Mouse (Mus musculus) liver, adult 2 months (tissue): ENCODE results near the gene Apobec1. TPM values are rescaled to one million over a fixed set of nuclear protein-coding genes. Genes with fewer than 3 reads are reported as not detected.

Experiments used
- DNase-seq: peaks from one replicate; pipeline ENCODE4 v3.0.0-alpha.2; 2011; ENCODE audit warnings: low read depth, low spot score; ENCODE audit errors: extremely low read depth
- H3K27ac ChIP-seq: fragments of 200-500 bp; replicated peaks from 2 replicates; pipeline ENCODE4 v1.5.1; 2012; ENCODE audit warnings: low read depth, mild to moderate bottlenecking, control low read depth, inconsistent platforms, low read length; ENCODE audit not compliant: insufficient read depth
- H3K27me3 ChIP-seq: fragments of 200-500 bp; 2 replicates; pipeline ENCODE4 v1.6.1; 2012; ENCODE audit warnings: mild to moderate bottlenecking, moderate library complexity, low read length, inconsistent platforms; ENCODE audit not compliant: control insufficient read depth, insufficient read depth
- H3K36me3 ChIP-seq: fragments of 200-500 bp; 2 replicates; pipeline ENCODE4 v1.6.1; 2012; ENCODE audit warnings: low read length, inconsistent platforms; ENCODE audit not compliant: control insufficient read depth, insufficient read depth
- H3K4me1 ChIP-seq: fragments of 200-500 bp; 2 replicates; pipeline ENCODE4 v1.6.1; 2011; ENCODE audit warnings: low read length; ENCODE audit not compliant: control insufficient read depth, insufficient read depth
- H3K4me3 ChIP-seq: fragments of 200-500 bp; 2 replicates; pipeline ENCODE4 v1.5.1; 2011; ENCODE audit warnings: low read depth, mild to moderate bottlenecking, control low read depth, low read length, moderate library complexity; ENCODE audit not compliant: insufficient read depth
- H3K79me2 ChIP-seq: fragments of 200-500 bp; 2 replicates; pipeline ENCODE4 v1.6.1; 2012; ENCODE audit warnings: inconsistent platforms, mild to moderate bottlenecking, low read length, moderate library complexity; ENCODE audit not compliant: control insufficient read depth, insufficient read depth
- H3K9ac ChIP-seq: fragments of 200-500 bp; 2 replicates; pipeline ENCODE4 v1.6.1; 2012; ENCODE audit warnings: low read depth, mild to moderate bottlenecking, control low read depth, inconsistent platforms, low read length
- CTCF ChIP-seq: fragments of 200-500 bp; IDR thresholded peaks from 2 replicates; pipeline ENCODE4 v1.5.1; 2011; ENCODE audit warnings: low read depth, low read length, control low read depth
- POLR2A ChIP-seq: fragments of 200-500 bp; IDR thresholded peaks from 2 replicates; pipeline ENCODE4 v1.6.1; 2011; ENCODE audit warnings: low read length, control low read depth; ENCODE audit not compliant: insufficient read depth; ENCODE audit errors: extremely low read depth
- WGBS: fragments of 180-500 bp; shearing (Covaris S2); methylation state at CpG from one replicate; pipeline ENCODE4 v1.1.7; 2018; 5-methylcytosine and 5-hydroxymethylcytosine counted together
- polyA plus RNA-seq: library from polyadenylated mRNA; depleted of rRNA; stranded (reverse); fragments of >200 nt; gene quantifications from 2 replicates; pipeline ENCODE4 v1.2.3, GENCODE M21; 2012
- total RNA-seq: library from RNA; depleted of rRNA; stranded (reverse); fragments of >200 nt; gene quantifications from 2 replicates; pipeline ENCODE4 v1.2.3, GENCODE M21; 2014

Gene Apobec1
- total and polyA plus RNA-seq, 2 experiments = 17.3 to 18.2 TPM

- Histone ChIP-seq H3K27ac (no peak overlapping the region; the same call in 1 of the 2 replicates), H3K9ac (no peak overlapping the region), H3K36me3 (no peaks in the 10 kb centered on the region), H3K27me3 (no peaks in the 10 kb centered on the region), H3K79me2 (no peaks in the 10 kb centered on the region), H3K4me1 (peaks cover 15% of the 10 kb centered on the region), H3K4me3 (no peak overlapping the region)
- no peak for TF ChIP-seq CTCF
- no peak for TF ChIP-seq POLR2A
- WGBS = 31% methylated on average over 6 of the region's 6 CpGs
- DNase-seq = peak; percentile 90
These were observed 18.8 kb upstream of the Apobec1 start for GRCm38 (mm10) chr6:122621066-122621465.

DNA sequence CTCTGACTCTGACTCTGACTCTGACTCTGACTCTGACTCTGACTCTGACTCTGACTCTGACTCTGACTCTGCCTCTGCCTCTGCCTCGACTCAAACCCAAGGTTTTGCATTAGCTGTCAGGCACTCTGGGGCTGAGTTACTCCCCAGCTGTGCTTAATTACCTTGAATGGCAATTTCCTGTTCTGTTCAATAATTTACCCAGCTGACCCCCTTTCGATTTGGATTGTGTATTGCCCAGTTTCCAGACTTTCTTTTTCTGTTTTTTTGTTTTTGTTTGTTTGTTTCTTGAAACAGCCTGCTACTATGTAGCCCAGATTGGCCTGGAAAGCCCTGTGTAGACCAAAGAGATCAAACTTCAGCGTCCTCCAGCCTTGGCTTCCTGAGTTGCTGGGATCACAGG lies 13.8 kb upstream of the Apobec1 start:
- no peak for TF ChIP-seq CTCF
- no peak for TF ChIP-seq POLR2A

GRCm38 (mm10) chr6:122614047-122614446 lies 11.8 kb upstream of the Apobec1 start:
- no peak overlapping the region for H3K4me3 ChIP-seq
- H3K9ac ChIP-seq = no peak overlapping the region
- H3K36me3 ChIP-seq = no peaks in the 10 kb centered on the region
- H3K27me3 ChIP-seq = peaks cover 3% of the 10 kb centered on the region; the same call in 1 of the 2 replicates
- no peaks in the 10 kb centered on the region for H3K79me2 ChIP-seq
- peaks cover 5% of the 10 kb centered on the region for H3K4me1 ChIP-seq
- no peak for DNase-seq
- WGBS = 82% methylated on average over 2 of the region's 2 CpGs
- TF ChIP-seq POLR2A = no peak
- TF ChIP-seq CTCF = peak; percentile 54
- no peak overlapping the region for H3K27ac ChIP-seq

More for the DNA sequence above, 13.8 kb upstream of the Apobec1 start:
- peak; percentile 57 for DNase-seq
- Histone ChIP-seq H3K79me2 (no peaks in the 10 kb centered on the region), H3K36me3 (no peaks in the 10 kb centered on the region), H3K9ac (no peak overlapping the region), H3K4me1 (peaks cover 7% of the 10 kb centered on the region), H3K27ac (peak overlapping the region; percentile 44; the same call in 1 of the 2 replicates), H3K4me3 (no peak overlapping the region), H3K27me3 (peaks cover 3% of the 10 kb centered on the region; the same call in 1 of the 2 replicates)
- whole genome bisulfite sequencing = 21% methylated on average over 3 of the region's 3 CpGs

- no peak for DNase-seq
- Histone ChIP-seq H3K36me3 (no peaks in the 10 kb centered on the region), H3K27me3 (peaks cover 3% of the 10 kb centered on the region; the same call in 1 of the 2 replicates), H3K4me1 (peaks cover 5% of the 10 kb centered on the region), H3K4me3 (no peak overlapping the region), H3K9ac (no peak overlapping the region), H3K79me2 (no peaks in the 10 kb centered on the region), H3K27ac (no peak overlapping the region)
- TF ChIP-seq POLR2A (no peak), CTCF (no peak)
- 89% methylated on average over 4 of the region's 4 CpGs for WGBS
These were observed 10.2 kb upstream of the Apobec1 start for GRCm38 (mm10) chr6:122612426-122612825.

DNA sequence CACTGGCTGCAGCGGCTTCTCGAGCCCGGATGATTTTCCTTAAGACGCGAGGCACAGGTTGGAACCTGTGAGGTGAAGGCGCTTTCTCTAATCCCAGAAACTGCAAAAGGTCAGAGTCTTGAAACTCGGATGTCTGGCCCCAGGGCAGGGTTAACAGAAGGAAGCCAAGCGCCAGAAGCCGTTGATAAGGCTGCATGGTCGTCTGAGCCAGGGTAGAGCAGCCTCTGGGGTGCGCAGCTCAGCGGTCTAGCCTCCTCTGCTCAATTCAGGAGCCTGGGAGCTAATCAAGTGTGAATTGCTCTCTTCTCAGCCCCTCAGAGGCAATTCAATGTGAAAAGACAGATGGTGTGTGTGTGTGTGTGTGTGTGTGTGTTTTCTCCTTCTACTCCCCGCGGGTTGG lies 7.5 kb upstream of the Apobec1 start, which contains the start of gene Gdf3:
Gdf3 (minus strand) TSS at position 317 of the 400 bp plus-strand sequence.
- WGBS = 62% methylated on average over 14 of the region's 14 CpGs

GRCm38 (mm10) chr6:122609377-122609728 lies 7.1 kb upstream of the Apobec1 start:
- TF ChIP-seq CTCF (no peak), POLR2A (no peak)
- Histone ChIP-seq H3K9ac (no peak overlapping the region), H3K36me3 (no peaks in the 10 kb centered on the region), H3K4me3 (no peak overlapping the region), H3K27me3 (no peaks in the 10 kb centered on the region; the same call in 1 of the 2 replicates), H3K79me2 (no peaks in the 10 kb centered on the region), H3K27ac (no peak overlapping the region), H3K4me1 (no peaks in the 10 kb centered on the region)
- 49% methylated on average over 9 of the region's 9 CpGs for WGBS
- no peak for DNase-seq

More for the DNA sequence above, 7.5 kb upstream of the Apobec1 start, which contains the start of gene Gdf3:
- no peak within 1 kb of the TSS for H3K27ac ChIP-seq
- H3K4me1 ChIP-seq = no peaks in the 10 kb centered on the region
- DNase-seq = no peak
- peaks cover 2% of the 10 kb centered on the region; the same call in 1 of the 2 replicates for H3K27me3 ChIP-seq
- no peak within 1 kb of the TSS for H3K4me3 ChIP-seq
- no peak for TF ChIP-seq POLR2A
- no peak for TF ChIP-seq CTCF
- H3K36me3 ChIP-seq = no peaks in the 10 kb centered on the region
- no peaks in the 10 kb centered on the region for H3K79me2 ChIP-seq
- H3K9ac ChIP-seq = no peak within 1 kb of the TSS
